Mouse (Mus musculus) erythroblast, adult 5-6 weeks (primary cell): ENCODE measurements around the gene Fhl3. TPM values are rescaled to one million over a fixed set of nuclear protein-coding genes. Genes with fewer than 3 reads are reported as not detected.

Experiments used
- ATAC-seq: replicated peaks from 2 replicates; pipeline ENCODE4 v1.8.0; 2016; ENCODE audit warnings: moderate number of reproducible peaks, mild to moderate bottlenecking, moderate TSS enrichment, inconsistent platforms; ENCODE audit not compliant: poor library complexity, low FRiP score, severe bottlenecking
- total RNA-seq, 2 experiments: library from RNA; stranded (forward) in 1 of 2; stranded (reverse) in 1 of 2; fragments of 150-400 nt in 1 of 2; fragments of 200-764, 138-1000 nt in 1 of 2; gene quantifications; 2 replicates each; pipeline versions ENCODE4 v1.2.3 to v1.2.4; 2015 to 2017; ENCODE audit warnings: low replicate concordance in 2 of 2

Fhl3 gene
- 4.2 and 7.5 TPM in 2 replicates for total RNA-seq (2015; ENCODE audit: low replicate concordance)
- total RNA-seq (2017; ENCODE audit: low replicate concordance), result 0.77 and 1.3 TPM in 2 replicates

DNA sequence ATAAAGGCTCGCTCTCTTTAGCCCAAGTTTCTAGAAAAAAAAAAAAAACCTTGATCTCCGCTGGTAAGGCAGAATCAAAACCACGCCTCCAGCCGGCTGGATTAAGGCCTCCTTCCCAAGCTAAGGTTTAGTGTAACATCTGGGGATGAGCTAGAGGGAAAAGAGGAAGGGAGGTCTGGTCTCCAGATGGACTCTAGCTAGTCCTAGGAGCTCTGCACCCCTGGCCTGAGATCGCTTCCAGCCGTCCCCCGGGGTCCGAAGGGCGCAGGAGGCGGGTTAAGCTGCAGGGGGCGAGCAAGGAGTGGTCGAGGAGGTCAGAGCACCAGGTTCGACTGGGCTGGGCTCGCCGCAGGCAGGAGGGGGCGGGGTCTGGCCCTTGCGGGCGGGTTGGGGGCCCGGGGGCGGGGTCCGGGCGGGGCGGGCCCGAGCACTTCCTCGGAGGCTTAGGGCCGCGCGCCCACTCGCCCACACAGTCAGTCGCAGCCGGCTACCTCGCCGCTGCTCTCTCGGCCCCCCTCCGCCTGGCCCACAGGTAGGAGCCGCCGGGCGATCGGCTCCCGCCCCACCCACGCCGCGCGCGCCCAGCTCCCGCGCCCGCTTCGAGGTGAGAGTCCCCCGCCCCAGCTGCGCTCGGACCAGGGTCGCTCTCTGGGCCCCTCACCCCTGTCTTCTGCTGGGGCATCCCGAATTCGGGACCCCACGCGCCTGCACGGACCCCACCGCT, at the start of gene Fhl3:
Gene Fhl3 (plus strand): TSS at position 454 of the 724 bp plus-strand sequence.
- ATAC-seq, result no peak

DNA sequence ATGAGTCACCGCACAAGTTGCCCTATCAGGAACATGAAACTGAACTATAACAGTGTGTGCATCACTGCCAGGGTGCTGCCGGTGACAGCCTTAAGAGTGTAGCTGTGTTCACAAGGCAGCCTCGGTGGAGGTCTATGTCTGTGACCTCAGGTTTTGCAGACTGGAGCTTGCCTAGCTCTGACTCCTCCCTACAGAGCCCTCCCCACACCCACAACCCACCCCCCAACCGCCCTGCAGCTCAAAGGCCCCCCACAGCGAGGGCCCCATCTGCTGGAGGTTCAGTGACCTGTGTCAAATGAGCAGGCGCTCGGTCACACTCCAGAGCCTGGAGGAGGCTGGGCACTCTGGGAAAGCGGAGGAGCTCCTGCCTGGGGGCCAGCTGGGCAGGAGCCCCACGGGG, 47.6 kb upstream of the Fhl3 start:
- no peak for ATAC-seq

DNA sequence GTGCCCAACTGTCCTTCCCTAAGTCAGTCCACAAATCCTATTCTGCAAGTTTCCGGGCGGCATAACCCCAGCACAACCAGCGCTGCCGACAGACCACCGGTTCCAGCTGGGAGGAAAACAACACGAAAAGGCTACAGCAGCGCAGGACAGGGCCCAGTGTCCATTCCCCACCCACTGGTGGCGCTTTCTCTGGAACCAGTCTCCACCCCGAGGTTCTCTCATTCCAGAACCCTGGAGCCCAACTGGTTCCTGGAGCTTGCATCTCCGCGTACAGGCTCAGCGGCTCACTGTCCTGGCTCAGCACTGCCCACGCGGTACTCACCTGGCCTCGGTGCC, 44.0 kb upstream of the Fhl3 start, which contains the start of gene Pou3f1:
Gene Pou3f1 (plus strand): TSS at position 290 of the 336 bp plus-strand sequence.
- ATAC-seq, result peak; percentile 49; the same call in 1 of the 2 replicates

DNA sequence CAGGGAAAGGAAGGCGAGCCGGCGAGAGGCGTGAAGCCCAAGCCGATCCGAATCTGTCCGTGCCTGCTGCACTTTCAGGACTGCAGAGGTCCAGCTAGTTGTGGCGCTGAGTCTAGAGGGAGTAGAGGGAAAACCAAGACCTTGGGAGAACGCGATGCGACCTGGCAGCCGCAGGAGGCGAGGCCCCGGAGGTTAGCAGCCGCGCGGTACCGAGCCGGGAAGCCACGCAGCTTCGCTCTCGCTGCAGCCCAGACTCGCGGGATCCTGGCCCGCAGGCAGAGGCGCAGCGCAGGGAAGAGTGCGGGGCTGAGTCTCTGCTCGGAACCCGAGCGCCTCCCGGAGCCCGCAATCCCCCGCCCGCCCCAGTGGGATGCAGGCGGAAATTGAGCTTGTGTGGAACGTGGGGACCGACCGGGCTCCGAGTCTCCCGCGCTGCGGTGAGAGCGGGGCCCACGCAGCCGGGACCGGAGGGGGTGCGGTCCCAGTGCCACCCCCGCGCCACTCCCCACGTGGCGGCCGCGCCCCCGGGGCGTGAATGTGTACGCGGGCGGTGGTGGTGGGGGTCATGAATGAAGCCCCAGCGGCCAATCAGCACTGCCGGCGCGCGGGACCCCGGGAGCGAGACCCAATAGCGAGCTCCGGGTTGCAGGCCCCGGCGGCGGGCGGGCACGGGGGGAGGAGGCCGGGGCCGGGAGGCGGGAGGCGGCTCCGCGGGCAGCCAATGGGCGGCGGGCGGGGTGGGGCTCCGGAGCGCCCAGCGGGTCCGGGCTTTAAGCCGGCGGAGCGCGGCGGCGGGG, 43.4 kb upstream of the Fhl3 start:
- ATAC-seq, result no peak

DNA sequence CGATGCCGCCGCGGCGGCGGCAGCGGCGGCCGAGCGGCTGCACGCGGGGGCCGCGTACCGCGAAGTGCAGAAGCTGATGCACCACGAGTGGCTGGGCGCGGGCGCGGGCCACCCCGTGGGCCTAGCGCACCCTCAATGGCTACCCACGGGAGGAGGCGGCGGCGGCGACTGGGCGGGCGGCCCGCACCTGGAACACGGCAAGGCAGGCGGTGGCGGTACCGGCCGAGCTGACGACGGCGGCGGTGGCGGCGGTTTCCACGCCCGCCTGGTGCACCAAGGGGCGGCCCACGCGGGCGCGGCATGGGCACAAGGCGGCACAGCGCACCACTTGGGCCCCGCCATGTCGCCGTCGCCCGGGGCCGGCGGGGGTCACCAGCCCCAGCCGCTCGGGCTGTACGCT, 42.7 kb upstream of the Fhl3 start:
- ATAC-seq, result no peak

DNA sequence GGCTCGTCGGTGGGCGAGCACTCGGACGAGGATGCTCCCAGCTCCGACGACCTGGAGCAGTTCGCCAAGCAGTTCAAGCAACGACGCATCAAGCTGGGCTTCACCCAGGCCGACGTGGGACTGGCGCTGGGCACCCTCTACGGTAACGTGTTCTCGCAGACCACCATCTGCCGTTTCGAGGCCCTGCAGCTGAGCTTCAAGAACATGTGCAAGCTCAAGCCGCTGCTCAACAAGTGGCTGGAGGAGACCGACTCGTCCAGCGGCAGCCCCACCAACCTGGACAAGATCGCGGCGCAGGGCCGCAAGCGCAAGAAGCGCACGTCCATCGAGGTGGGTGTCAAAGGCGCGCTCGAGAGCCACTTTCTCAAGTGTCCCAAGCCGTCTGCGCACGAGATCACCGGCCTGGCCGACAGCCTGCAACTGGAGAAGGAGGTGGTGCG, 42.1 kb upstream of the Fhl3 start:
- no peak for ATAC-seq

DNA sequence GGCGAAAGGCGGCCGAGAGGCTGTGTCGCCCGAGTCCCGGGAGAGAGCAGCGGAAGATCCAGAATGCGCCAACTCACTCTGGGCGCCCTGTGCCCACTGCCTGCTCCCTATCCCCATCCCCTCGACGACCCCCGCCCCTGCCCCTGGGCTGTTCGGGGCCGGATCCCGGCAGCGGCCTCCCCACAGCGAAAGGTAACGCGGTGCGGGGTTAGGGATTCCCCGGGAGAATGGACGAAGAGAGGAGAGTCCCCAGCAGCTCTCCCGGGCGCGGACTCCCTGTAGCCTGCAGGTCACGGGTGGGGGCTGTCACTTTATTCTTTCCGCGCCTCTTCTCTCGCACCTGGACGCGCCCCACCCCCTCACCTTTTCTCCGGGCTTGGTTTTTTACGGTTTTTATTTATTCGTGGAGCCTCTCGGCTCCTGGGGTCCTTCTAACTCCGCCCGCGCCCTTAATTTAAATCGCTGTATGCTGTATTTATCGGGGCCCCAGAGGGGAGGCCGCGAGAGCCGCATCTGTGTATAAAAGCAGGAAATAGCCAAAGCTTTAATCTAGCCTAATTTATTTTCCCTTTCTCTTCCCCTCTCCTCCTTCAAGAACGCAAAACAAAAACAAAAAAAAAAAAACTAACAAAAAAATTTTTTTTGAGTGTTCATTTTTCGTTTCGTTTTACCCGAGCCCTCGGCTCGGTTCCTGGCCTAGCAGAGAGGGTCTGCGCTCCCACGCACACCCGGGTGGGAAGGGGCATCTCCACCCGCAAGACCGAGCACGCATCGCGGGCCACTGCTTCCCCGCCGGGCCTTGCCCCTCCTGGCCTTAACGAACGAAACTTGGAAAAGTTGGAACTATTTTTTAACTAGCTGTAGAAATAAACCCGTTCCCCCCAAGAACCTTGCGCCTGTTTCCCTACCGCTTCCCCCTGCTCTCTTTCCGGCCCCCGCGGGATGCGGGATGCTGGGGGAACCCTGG, 41.0 kb upstream of the Fhl3 start:
- ATAC-seq, result no peak

DNA sequence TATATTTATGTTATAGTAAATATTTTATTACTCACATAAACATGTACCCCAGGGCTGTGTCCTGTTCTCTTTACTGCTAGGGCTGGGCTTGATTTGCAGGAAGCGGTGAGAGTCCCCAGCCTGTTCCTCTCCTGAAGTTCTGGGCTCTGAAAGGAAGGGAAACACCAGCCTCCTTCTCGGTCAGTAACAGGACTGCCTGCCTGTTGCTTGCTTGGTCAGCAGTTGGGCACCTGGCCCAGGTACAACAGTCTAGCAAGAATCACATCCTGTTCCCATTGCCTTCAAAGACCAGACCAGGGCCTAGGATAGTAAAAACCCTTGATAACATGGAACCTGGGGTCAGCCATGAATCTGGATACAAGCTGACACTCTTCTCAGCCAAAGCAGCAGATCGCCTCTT, 39.9 kb upstream of the Fhl3 start:
- ATAC-seq, result no peak

DNA sequence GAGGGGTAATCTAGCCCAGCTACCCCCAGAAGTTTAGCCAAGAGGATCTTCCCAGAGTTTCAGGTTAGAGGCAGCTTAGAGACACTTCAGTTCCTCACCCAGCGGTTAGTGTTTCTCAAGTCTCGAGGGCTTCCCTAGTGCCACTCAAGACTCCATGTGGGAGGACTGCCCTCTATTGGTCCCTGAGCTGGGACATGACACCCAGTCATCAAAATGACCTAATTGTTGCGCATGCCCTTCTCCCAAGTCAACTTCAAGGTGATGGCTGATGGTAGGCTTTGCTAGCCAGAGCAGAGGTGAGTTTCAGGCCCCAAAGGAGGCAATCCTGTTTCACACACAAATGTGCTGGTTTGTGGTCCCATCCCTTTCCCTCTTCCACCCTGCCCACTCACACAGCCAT, 37.5 kb upstream of the Fhl3 start:
- no peak for ATAC-seq

DNA sequence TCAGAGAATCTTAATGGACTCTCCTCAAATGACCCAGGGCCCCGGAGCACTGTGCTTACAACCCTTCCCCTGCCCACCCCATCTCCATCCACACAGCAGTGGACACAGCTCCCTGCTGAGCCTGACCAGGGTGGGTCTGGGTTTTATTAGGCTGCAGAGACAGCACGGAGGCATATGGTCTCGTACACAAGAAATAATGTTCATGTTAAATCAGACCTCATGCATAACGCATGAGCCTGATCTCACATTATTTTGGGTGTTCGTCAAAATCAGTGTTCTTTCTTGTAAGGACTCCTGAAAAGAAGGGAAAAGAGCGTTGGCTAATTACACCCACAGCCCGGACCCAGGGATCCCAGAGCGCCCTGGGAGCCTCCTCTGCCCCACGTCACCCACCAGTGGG, 36.3 kb upstream of the Fhl3 start:
- no peak for ATAC-seq

DNA sequence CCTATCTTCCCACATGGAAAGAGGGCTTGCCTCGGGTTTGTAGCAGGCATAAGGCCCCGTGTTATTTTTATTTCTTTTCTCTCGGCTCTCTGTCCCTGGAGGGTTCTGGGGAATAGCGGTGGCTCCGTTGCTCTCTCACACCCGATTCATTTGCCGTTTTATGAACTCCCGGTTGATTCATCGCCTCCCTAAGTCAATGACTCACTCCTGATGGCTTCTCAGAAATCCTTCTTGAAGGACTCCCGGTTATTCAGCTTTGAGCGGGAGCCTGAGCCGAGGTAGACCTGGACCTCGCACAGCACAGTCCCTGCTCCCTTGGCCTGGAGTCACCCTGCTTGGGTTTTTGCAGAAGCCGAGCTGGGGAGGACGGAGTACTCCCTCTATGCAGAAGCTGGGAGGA, 35.9 kb upstream of the Fhl3 start:
- ATAC-seq, result no peak

DNA sequence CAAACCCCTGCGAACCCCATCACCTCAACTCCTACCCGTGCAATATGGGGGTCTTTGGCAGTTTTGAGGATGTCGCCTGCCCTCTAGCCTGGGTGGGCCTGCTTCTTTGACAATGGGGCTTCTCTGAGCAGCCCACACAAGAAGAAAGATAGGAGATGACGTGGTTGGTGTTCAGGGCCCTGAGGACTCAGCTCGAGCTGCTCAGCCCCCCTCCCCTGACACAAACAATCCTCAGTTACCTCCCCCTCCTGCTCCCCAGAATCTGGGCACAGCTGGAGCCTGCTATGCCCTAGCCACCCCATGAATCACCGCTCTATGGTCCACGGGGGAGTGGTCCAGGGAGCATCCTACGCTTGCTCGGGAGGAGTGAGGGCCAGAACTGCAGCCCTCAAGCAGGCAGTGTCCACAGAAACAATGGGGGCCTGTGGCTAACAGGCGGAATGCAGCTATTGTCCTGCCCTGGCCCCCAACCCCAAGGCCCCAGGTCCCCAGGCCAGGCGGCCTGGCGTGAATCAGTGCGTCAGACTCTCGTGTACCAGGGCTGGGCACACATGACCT, 32.9 kb upstream of the Fhl3 start:
- no peak for ATAC-seq

DNA sequence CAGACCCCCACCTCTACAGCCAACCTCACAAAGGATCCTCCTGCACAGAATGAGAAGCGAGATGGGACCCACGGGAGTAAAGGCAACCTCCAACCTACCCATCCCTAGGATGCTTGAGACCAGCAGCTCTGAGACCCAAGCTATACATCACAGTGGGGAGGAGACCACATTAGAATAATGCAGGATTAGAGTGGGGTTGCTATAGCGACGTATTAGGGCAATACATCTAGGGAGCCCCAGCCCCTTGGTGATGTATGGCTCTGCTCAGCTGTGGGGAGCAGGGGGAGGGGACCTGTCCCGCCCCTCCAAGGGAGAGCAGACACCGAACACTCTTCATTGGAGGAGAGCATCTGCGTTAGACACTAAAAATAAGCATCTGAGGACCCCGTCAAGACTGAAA, 32.4 kb upstream of the Fhl3 start:
- ATAC-seq, result no peak

DNA sequence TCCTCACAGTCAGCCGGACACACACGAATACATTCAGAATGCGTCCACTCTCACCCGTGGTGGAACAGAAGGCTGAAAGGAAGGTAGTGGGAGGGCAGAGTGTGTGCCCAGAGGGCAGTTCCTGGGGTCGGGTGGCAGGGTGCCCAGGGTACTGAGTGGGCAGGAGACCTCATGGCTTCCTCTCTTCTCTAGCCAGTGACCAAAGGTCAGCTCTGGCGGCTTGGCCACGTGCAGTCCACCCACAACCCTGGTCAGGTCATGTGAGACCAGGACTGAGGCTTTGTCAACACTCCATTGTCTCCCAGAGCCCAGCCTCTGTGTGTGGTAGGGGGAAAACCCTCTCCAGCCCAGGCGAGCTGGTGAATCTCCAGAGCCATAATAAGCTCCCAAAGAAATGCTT, 30.3 kb upstream of the Fhl3 start:
- no peak for ATAC-seq

DNA sequence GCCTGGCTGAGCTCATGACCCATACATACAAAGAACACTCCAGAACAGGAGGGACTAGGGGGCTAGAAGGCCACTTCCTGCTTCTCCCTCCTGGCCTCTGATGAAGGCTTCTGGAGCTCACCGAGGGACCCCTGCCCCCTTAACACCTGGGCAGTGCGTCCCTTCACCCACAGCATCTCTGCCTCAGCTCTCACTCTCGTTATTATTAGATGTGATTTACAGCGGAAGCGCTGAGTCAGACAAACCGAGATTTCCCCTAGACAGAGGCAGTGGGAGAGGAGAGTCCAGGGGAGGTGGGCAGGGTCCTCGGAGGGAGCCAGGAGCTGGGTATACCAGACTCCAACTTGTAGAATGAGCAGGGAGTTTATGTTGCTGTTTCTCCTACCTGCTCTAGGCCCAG, 28.9 kb upstream of the Fhl3 start:
- ATAC-seq, result no peak

DNA sequence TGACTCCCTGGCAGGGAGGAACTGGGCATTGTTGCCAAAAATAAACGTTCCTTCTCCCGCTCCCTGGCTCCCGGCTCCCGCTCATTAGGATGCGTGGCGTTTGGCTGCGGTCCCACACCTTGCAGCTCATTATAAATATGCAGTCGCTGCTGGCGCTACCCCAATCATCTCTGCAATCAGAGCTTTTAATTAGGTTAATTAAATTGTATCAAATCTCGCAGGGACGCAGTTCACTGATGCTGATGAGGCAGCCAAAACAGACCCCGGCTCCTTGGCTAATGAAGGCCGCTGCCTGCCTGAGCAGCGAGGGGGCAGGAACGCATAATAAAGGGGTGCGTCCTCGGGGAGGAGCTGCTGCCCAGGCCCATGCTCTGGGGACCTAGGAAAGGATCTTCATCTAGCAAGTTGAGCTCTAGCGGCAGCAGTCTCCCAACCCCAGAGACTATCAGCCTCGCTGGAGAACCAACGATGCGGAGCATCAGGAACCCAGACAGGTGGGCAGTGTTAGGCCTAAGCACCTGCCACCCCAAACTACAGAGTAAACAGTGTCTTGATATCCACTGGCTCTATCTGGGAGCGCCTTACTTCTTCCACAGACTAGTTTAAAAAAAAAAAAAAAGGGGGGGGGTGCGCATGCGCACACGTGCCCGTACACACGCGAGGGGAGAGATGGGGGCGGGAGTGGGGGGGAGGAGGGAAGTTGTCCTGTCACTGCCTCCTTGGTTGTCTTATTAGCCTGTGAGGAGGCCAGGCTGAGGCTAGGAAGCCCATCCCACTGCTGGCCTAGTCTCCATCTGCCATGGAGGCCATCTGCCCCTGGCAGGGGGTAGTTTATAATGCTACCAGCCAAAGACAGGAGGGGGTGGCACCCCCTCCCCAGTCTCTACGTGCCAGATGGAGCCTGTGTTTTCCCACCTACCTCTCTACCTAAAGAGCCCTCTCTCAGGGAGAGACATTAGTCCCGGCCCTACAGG, 27.9 kb upstream of the Fhl3 start:
- no peak for ATAC-seq

DNA sequence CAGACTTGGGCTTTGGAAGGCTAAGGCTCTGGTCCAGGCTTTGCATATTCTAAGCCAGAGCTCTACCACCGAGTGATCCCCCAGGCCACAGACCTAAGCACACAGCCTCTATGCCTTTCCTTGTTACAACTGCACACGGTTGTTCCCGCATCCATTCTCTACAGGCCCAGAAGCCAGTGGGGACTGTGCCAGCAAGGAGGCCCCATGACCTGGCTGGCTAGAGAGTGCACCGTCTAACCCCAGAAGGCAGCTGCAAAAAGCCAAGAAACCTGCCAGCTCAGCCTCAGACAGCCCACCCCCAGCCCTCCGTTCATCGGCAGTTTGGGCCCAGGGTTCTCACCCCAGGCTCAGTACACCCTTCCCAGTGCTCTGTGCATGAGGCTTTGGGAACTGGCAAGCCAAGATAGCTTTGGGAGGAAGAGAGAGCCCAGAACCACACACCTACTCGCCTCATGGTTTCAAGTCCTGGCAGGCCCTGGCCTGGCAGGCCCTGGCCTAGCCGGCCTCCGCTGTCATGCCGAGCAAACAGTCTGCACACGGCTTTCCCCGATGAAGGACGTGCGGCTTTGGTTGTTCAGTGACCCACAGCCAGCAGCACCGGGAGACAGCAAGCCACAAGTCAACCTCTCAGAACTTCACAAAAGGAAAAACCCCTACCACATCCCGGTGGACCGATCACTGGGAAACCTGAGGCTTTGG, 26.0 kb upstream of the Fhl3 start:
- ATAC-seq, result no peak

DNA sequence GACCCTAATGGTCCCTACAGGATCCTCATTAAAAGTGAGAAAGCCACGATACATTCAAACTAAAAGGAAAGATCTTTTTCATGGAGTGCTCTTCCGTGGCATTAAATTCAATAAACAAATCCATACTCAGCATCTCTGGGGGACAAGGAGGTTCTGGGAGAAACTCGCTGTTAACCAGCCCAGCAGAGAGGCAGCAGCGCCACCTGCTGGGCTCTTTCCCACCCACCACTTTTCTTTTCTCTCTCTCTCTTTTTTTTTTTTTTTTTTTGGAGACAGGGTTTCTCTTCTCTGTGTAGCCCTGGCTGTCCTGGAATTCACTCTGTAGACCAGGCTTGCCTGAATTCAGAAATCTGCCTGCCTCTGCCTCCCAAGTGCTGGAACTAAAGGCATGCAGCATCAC, 25.5 kb upstream of the Fhl3 start:
- ATAC-seq, result 0 out of 2 replicates have a peak, but pooled peaks have one; percentile 54
